Mouse (Mus musculus) left cerebral cortex, postnatal 14 days (tissue): ENCODE data around the gene Ablim1. TPM values are rescaled to one million over a fixed set of nuclear protein-coding genes. Genes with fewer than 3 reads are reported as not detected.

Source experiments
- DNase-seq, 2 experiments: peaks; one replicate each; pipeline ENCODE4 v3.0.0; 2021 to 2022; ENCODE audit warnings: low spot score in 2 of 2, mixed read lengths in 1 of 2
- intact Hi-C: fragments of 180-260 bp; cut with DNase I; formaldehyde crosslinking; loops from one replicate; pipeline ENCODE4 v1.15.1; 2025
- long read RNA-seq, 2 experiments: library from polyadenylated mRNA; stranded (forward); transcript quantifications; one replicate each; pipeline ENCODE4 v2.0.0; 2021
- total RNA-seq, 2 experiments: library from RNA; stranded (reverse); gene quantifications; 2 replicates each; pipeline ENCODE4 v1.2.3; 2021

Gene Ablim1
- 100 to 1,000 TPM; 105 to 120 TPM for total RNA-seq
- long read RNA-seq, experiment 1, partial matches to known transcripts = 2 of 26 reads
- long read RNA-seq, experiment 1, other reads (novel, unspliced or antisense) = 24 of 26 reads
- long read RNA-seq, experiment 2, partial matches to known transcripts = 0 of 18 reads
- long read RNA-seq, experiment 2, other reads (novel, unspliced or antisense) = 18 of 18 reads

DNA sequence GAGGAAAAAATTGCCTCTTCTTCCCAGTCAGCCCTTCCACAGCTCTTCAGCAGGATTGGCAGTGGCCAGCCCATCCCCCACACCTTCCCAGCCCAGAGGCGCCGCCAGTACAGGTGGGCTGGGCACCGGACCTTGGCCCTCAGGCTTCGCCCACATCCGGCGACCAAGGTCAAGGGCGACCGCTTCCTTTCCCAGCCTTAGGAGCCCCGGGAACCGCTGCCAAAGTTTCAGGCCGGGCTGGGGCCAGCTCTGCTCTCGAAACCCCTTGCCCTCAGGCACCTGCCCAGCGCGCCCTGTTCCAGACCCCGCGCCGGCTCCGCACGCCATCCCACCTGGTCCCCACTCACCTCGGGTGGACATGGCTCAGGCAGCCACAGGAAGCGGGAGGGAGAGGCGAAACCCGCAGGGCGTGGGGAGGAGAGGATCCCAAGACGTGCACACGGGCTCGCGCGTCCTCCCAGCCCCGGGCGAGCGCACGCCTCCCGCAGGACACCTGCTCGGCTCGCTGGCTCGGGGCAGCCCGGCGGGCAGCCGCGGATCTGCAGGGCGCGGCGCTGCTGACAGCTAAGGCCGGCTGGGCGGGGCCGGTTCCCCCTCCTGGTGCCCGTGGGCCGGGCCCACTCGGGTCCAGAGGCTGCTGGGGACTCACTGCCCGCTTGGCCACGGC is at the start of gene Ablim1:
Ablim1 (minus strand) TSS at position 574 of the 667 bp plus-strand sequence.
- intact Hi-C loops = loop anchor here (10.0 kb wide), 1 partner anchor 80 kb away; no protein-coding TSS in a partner anchor

DNA sequence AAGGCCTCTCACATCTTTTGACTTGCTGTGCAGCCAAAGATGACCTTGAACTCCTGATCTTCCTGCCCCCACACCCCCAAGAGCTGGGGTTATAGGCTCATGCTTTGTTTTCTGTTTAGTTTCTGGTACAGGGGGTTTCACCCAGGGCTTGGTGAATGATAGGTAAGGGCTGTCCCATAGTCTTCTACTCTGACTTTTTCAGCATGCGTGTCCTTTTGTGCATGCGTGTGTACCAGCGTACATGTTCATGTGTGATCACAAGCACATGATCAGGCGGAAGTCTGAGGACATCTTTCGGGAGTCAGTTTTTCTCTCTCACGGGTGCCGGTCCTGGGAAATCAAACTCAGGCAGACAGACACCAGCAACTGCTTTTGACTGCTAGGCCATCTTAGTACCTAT is 48.8 kb upstream of the Ablim1 start:
- intact Hi-C loops = no loop called here
- DNase-seq = no peak

More for the DNA sequence above, at the start of gene Ablim1:
- peak; percentile 43 to 44 for DNase-seq

DNA sequence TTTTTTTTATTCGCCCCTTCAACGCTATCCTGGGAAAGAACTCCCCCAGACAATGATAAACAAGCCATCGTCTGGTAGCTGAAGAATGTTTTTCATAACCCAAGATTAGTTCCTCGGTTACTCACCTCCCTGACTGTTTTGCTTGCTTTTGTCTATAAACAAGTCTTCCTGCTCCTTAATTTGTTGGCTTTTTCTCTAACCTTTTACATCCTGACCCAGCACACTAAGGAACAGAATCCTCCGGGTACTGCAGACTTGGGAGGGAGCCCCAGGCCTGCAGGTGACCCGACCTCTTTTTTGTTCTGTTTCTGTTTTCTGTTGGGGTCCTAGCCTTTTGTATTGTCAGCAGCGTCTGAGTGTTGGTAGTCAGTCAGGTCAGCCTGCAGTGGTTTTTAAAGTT is 48.4 kb upstream of the Ablim1 start:
- intact Hi-C loops = no loop called here
- DNase-seq = no peak

DNA sequence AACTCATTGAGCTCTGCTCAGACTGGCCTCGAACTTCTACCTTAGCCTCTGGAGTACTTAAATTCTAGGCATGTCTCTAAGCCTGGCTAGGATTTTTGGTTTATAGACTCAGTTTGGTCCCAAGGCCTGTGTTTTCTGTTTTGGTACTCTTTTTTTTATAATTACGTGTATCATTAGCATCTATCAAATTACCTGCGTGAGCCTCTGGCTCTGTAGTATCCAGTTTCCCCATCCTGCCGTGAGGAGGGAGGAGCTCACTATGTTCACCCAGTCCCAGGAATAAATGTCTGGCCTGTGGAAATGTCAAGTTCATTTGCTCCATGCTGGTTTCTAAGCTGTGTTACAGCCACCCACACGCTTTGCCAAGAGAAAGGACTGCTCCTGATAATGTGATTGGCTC is 47.9 kb upstream of the Ablim1 start:
- DNase-seq = no peak
- intact Hi-C loops = no loop called here

DNA sequence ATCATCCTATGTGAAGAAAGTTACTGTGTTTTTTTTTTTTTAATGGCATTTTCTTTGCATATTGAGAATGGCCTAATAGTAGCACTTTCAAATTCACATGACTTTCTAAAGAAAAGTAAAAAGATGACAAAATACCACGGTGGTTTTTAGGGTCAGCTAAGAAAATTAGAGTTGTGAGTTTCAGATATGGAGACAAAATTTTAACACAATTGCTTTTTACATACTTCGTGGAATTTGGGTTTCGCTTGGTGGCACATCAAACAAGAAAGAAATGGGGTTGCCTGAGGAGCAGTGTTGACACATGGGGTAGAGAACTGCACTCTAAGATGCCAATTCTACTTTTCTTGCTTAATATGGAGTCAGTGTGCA is 47.2 kb upstream of the Ablim1 start:
- intact Hi-C loops = no loop called here
- no peak for DNase-seq

DNA sequence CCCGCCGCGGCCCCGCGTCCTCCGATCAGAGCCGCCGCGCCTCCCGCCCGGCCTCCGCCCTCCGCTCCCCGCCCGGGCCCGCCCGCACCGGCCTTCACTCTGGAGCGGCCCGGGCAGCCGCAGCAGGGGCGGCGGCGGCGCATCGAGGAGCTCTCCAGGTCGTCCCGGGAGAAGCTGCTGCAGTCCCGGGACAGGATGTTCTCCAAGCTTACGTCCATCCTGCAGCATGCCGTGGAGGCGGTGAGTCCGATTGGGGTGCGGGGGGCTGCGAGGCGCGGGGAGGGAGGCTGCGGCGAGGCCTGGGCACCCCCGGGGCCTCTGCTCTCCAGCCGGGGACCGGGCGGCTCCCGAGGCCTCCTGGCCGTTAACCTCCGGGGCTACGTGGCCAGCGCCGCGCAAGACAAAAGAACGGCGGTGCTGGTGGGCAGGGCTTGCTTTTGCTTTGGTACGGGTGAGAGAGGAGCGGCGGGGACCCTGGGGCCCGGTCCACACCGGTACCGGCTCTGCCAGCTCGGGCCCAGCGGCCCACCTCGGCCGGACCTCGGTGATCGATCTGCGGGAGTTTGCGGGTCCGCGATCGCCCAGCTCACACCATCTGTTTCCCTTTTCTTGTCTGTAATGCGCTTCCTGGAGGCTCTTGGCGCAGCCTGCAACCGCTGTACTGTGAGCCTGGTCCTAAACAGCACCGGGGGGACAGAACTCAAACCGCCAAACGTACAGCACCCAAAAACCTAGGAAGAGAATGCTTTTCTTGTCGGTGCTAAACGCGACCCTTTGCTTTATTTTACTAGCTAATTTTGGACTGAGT is 46.6 kb upstream of the Ablim1 start:
- peak; percentile 33 to 49 for DNase-seq
- intact Hi-C loops = no loop called here

DNA sequence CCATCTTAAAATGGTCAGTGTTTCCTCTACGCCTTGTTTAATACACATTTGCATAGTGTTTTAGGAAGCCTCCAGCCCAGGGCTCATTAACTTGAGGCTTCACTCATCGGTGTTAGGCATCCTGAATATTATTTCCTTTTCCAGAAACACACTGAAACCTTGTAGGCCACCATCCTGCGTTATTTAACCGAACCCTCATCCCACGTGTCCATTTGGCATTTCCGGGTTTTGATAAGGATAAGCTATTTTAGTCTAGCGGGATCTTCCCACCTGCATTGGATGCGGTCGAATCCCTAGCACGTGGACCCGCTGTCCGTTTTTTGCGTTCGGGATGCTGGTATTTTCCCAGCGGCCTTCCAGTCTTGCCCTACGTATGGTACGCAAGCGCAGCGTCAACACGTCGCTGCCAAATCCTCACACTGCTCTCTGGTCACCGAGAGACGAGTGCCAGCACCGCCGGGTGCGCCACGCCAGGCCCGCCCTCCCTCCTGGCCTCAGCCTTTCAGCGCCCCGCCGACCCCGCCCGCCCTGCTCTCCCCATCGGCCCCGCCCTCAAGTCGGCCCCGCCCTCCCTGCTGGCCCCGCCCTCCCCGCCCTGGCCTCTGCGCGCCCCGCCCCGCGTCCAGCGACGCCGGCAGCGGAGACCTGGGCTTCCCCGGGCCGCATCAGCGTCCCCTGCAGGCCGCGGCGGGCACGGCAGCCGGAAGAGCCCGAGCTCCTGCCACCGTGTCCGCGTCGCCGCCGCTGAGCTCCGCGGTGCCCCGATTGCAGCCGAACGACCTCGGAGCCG is 45.8 kb upstream of the Ablim1 start, which contains the start of gene Fam160b1:
Fam160b1 (plus strand) TSS at position 340 of the 790 bp plus-strand sequence.
- peak; percentile 93 to 94 for DNase-seq
- intact Hi-C loops = no loop called here

DNA sequence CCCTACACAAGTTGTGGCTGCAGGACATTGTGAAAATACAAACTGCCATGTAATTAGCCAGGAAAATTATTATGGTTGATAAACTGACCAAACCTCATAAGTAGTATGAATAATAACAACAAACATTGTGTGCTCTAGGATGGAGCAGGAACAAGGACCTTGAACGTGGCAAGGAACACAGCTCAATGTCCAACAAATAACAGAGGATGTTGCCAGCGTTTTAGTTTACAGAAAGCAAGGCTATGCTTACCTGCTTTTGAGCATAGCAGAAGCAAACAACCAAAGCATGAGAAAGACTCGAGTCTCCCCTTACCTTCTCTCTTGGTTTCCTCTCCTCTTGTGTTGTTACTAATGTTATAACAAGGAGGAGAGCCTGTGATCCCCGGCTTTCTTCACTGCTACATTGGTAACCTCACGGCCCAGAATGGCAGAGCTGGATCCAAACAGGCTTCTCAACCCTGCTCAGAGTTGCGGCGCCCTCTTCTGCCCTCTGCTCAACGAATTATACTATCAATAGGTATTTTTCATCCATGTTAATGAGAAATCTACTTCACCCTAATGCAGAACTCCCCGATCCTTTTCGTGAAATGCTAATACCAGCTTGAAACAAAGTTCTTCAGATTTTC is 45.1 kb upstream of the Ablim1 start:
- intact Hi-C loops = no loop called here

DNA sequence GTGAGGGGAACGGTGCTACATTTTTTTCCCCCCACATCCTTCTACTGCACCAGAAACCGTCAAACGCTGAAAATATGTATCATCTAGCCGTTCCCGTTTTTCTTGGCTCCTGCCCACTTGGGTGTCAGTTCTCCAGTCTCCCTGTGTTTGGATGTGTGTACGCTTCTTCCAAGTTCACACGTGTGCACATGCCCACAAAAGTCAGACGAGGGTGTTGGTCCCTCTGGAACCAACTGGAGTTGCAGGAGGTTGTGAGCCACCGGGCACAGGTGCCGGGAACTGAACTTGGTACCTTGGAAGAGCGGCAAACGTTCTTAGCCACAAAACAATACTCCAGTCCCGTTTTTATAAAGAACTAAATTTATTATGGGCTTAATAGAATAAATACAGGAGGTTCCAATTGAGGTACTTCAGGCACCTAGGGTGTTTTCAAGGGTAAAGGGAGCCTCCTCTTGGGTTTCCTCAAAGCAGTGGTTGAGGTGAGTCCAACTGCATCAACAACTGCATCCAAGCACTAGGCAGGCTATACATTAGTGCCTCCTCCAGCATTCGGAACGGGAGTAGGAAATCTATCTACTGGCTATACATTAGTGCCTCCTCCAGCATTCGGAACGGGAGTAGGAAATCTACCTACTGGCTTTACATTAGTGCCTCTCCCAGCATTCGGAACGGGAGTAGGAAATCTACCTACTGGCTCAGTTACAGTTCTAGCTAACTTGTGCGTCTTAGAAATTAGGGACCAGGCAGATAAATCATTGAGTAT is 44.3 kb upstream of the Ablim1 start:
- intact Hi-C loops = no loop called here

More for the DNA sequence above, 45.1 kb upstream of the Ablim1 start:
- DNase-seq = peak in 1 of 2 experiments; percentile 33

DNA sequence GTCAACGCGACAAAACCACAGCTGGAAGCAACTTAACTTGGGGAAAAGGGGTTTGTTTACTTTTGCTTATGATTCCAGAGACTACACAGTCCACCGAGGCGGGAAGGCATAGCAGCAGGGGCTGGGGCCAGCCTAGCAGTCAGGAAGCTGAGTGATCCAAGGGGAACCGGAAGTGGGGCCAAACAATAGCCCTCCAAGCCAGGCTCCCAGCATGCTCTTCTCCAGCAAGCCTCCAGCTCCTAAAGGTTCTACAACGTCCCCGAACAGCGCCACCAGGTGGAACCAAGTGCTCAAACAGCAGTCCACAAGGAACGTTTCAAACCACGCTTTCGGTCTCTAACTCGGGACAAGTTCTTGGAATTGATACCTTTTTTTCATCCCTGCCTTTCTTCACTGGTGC is 43.6 kb upstream of the Ablim1 start:
- peak; percentile 64 to 76 for DNase-seq
- intact Hi-C loops = no loop called here

More for the DNA sequence above, 44.3 kb upstream of the Ablim1 start:
- no peak for DNase-seq

DNA sequence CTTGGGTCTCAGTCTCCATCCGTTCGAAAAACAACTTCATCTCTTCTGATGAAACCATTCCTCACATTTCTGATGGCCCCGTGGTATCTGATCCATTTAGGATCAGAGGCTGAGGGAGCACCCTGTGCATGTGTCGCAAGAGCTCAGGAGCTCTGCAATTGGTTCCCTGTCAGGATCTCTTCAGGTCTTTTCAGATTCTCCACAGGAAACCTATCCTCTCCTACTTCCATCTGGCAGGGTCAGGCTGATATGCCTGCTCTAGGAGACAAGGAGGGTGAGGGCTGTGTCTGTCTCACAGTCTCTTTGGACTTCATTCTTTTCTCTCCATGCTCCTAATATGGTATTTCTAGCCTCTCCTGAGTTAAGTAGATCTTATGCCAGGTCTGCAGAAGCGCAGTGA is 43.1 kb upstream of the Ablim1 start:
- no peak for DNase-seq
- intact Hi-C loops = no loop called here

DNA sequence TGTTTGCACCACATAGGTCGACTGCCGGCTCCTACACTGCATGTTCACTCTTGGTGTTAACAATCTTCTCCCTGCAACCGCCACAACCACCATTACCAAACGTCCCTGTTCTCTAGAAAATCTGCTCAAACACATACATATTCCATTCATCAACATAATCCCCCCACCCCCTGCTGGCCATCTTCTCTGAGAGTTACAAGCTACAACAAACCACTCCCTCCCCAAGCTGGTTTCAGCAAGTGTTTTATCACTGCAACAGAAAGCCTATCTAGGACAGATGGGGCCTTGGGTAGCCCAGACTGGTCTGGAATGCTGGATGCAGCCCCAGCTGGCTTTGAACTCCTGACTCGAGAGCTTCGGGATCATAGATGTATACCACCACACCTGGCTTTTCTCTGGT is 42.5 kb upstream of the Ablim1 start:
- intact Hi-C loops = no loop called here
- no peak for DNase-seq

DNA sequence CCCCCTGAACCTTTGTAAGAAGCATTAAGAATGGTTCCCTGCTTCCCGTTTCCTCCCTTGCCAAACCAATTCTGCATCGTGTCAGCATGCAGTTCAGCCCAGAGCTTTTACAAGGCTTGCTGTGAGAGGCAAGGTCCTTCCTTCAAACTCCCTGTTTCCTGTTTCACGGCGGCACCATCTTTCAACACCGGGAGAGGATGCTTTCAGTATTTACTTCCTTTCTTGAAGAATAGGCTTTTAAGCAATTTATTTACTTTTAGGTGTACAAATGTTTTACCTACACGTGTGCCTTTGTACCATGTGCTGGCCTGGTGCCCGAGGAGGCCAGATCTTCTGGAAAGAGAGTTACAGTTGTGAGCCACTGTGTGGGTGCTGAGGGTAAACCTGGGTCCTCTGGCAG is 41.6 kb upstream of the Ablim1 start:
- intact Hi-C loops = no loop called here
- DNase-seq = no peak

DNA sequence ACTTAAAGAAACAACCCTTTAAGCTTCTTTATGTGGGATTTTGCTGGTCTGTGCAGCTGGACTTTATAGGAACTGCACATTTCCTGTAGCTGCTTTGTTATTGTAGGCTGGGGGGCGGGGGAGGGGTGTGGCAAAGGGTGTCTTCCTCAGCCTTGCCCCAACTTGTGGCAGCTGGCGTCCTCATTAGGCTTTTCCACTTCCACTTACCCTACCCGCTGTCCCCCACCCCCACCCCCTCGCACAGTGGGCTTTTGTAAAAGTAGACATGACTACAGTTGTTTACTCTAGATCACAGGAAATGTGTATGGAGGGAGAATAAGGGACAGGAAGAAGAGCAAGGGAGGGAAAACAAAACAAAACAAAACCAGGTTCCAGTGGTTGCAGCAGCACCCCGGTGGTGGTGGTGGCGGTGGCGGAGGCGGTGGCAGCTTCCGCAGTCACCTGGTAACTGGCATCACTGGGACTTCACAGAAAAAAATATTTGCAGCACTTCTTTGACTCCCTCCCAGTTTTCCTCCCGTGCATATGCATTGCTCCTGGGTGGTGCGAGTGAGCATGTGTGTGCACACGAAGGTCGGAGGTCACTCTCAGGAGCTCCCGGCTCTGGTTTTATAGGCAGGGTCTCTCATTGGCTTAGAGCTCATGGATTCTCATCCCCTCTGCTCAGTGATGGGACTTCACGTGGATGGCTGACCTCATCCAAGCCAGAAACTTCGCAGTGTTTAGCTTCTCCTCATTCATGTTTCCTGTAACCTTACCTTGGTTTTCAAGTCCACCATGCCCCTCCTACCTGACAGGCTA is 40.9 kb upstream of the Ablim1 start:
- no peak for DNase-seq
- intact Hi-C loops = no loop called here

DNA sequence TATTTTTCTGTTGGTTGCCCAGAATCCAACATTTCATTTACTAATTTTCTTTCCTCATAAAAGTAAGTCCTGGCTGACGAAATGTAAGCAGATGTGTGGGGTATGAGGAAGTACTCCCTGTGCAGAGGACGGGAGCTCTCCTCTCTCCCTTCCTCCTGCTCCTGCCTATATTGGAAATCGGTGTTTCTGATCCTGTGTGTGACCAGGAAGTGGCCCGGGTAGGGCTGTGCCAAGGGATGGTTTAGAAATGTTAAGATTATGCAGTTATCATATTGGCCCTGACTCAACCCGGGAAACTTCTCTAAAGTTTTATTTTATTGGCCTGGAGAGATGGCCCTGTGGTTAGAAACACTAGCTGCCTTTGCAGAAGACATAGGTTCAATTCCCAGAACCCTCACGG is 40.0 kb upstream of the Ablim1 start:
- intact Hi-C loops = no loop called here
- no peak for DNase-seq

DNA sequence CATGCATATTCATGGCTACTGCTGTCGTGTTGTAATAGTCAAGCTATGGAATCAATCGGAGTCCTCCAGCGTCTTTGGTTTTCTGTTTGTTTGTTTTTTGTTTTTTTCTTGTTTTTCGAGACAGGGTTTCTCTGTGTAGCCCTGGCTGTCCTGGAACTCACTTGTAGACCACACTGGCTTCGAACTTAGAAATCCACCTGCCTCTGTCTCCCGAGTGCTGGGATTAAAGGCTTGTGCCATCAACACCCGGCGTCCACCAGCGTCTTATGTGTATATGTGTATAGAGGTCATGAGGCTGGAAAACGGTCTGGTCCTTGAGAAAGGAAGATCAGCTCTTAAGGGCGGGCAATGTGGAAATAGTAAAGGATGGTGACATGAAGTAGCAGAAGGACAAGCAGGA is 39.3 kb upstream of the Ablim1 start:
- no peak for DNase-seq
- intact Hi-C loops = no loop called here

DNA sequence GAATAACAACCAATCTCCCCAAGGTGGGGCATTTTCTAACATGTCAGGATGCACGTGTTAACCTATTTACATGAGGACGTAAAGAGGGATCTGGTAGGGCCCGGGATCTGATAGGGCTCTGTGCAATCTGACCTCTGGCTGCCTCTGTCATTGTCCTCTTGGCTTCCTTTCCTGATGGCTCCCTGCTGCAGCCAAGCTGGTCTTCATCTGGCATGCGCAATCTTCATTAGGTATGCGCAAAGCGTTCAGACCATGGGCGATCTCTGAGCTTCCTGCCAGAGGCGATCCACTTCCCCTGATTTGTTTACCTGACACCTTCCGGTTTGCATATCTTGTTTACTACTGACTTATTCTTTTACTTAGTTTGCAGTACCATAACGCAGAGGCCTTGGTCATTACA is 38.5 kb upstream of the Ablim1 start:
- no peak for DNase-seq
- intact Hi-C loops = no loop called here
